Mouse (Mus musculus) lung, adult 2 months (tissue): ENCODE measurements around the gene Ndufa4l2. TPM values are rescaled to one million over a fixed set of nuclear protein-coding genes. Genes with fewer than 3 reads are reported as not detected.

Experiments
- DNase-seq: peaks from one replicate; pipeline ENCODE4 v3.0.0; 2022
- H3K4me1 ChIP-seq: fragments of 200-500 bp; 2 replicates; pipeline ENCODE4 v1.6.1; 2011; ENCODE audit warnings: low read length; ENCODE audit not compliant: control insufficient read depth, insufficient read depth
- H3K4me3 ChIP-seq: fragments of 200-500 bp; replicated peaks from 2 replicates; pipeline ENCODE3; 2011; ENCODE audit warnings: low read depth, mild to moderate bottlenecking, control low read depth, low read length; ENCODE audit errors: extremely low read depth
- CTCF ChIP-seq: fragments of 200-500 bp; IDR thresholded peaks from 2 replicates; pipeline ENCODE4 v1.5.1; 2011; ENCODE audit warnings: mild to moderate bottlenecking, low read length, control low read depth; ENCODE audit not compliant: insufficient read depth
- POLR2A ChIP-seq: fragments of 200-500 bp; IDR thresholded peaks from 2 replicates; pipeline ENCODE4 v1.6.1; 2011; ENCODE audit warnings: low read depth, mild to moderate bottlenecking, control low read depth, low read length, borderline replicate concordance; ENCODE audit errors: extremely low read depth
- WGBS: fragments of 180-500 bp; shearing (Covaris S2); methylation state at CpG from one replicate; pipeline ENCODE4 v1.1.7; 2018; 5-methylcytosine and 5-hydroxymethylcytosine counted together
- polyA plus RNA-seq: library from polyadenylated mRNA; depleted of rRNA; stranded (reverse); fragments of >200 nt; gene quantifications from 2 replicates; pipeline ENCODE4 v1.2.3, GENCODE M21; 2012; rRNA removed

Gene Ndufa4l2
- polyA plus RNA-seq, result 107 and 124 TPM in 2 replicates

DNA sequence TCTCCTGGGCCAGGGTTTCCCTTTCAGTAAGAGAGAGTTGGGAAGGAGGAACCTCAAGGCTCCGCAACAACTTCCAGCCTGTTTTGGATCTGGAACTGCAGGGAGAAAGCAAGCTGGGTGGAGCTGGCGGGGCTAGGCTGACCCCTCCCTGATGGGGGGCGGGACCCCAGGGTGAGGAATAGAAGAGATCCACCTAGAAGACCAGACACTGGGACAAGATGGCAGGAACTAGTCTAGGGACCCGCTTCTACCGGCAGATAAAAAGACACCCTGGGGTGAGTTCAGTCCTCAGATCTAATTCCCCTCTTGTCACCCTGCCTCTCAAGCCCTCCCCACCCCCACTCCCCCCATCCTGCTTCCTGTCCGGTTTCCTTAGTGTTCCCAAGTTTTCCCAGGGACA is at the start of gene Ndufa4l2:
Gene Ndufa4l2, plus strand, starts transcription at position 204 of the 400 bp plus-strand sequence.
- 22% methylated on average over 6 of the region's 6 CpGs for WGBS
- DNase-seq, result no peak
- Histone ChIP-seq H3K4me1 (peaks cover 5% of the 10 kb centered on the region), H3K4me3 (peak within 1 kb of the TSS; percentile 48)
- TF ChIP-seq CTCF (no peak), POLR2A (no peak)

DNA sequence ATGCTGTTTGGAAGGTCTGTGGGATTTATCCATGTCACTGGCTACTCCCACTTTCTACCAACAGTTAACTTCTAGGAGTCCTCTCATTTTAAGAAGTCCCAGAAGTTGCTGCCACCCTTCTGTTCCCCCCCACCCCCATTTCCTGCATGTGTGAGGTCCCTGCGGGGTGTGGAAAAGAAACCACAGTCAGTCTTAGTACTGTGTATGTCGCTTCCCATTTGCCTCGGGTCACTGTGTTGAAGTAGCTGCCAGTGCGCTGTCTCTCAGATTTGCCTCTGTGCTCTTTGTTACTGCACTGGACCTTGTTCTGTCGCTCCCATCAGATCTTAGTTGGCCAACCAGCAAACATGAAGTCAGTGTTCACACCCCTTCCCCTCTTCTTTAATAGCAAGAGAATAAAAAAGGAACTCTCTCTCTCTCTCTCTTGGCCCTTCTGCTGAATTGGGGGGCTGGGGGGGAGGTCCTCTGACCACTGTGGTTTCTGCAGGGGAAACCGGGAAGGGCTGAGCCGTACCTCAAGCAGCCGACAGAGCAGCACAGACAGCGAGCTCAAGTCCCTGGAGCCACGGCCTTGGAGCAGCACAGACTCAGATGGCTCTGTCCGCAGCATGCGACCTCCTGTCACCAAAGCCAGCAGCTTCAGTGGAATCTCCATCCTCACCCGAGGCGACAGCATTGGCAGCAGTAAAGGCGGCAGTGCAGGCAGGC is 43.3 kb upstream of the Ndufa4l2 start:
- TF ChIP-seq CTCF (no peak), POLR2A (no peak)
- no peak for DNase-seq
- H3K4me3 ChIP-seq, result no peak overlapping the region
- H3K4me1 ChIP-seq, result no peaks in the 10 kb centered on the region
- 54% methylated on average over 15 of the region's 15 CpGs for WGBS

DNA sequence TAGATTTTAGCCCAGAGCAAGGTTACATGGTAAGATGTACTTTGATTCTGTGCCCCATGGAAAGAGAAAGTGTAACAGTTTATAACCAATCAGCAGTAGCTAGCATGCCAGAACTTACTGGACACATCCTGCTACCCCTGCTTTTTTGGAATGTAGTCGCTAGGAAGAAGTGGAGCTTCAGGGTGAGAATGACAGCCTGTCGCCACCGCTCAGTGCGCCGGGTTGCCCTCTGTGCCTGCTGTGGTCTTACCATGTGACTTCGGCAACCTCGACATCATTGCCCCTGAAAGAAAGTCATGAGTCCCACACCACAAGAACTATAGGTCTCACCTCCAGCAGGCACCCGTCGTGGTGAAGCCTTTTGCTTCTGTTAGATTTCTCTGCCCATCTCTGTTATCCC is 42.0 kb upstream of the Ndufa4l2 start:
- Histone ChIP-seq H3K4me3 (no peak overlapping the region), H3K4me1 (no peaks in the 10 kb centered on the region)
- DNase-seq, result no peak
- TF ChIP-seq CTCF (no peak), POLR2A (no peak)
- 71% methylated on average over 9 of the region's 9 CpGs for WGBS

DNA sequence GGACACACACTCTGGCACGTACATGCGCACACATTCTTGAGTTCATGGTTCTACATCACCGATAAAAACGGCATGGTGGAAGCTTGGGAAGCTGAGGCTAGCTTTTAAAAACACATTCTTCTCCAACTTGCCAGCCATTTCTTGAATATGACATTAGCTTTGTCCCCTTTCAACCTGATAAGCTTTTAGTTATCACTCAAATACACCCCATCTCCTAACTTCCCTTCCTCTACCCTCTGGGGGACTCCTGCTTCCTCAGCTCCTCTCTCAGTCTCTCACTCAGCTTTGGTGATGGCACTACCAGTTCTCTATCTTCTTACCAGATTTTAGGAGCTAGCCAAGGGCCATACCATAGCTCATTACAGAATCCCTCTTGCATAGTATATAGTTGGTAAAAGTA is 39.6 kb upstream of the Ndufa4l2 start:
- WGBS, result 94% methylated on average over 4 of the region's 4 CpGs
- no peak for TF ChIP-seq POLR2A
- TF ChIP-seq CTCF, result no peak
- no peak for DNase-seq
- Histone ChIP-seq H3K4me3 (no peak overlapping the region), H3K4me1 (no peaks in the 10 kb centered on the region)

DNA sequence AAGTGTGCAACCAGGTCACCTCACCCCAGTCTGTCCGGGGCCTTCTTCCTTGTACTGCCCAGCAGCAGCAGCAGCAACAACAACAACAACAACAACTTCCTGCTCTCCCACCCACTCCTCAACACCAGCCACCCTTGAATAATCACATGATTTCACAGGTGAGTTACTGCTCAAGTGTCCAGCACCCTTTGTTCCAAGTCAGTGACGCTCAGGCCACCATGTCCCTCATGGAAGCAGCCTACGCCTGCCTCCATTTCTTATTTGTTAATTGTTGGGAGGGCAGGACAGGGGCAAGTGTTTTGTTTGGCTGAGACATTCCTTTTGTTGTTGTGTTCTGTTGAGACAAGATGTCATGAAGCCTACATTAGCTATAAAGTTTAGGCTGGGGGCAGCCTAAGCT is 38.2 kb upstream of the Ndufa4l2 start:
- Histone ChIP-seq H3K4me1 (no peaks in the 10 kb centered on the region), H3K4me3 (no peak overlapping the region)
- DNase-seq, result no peak
- WGBS, result 84% methylated on average over 3 of the region's 3 CpGs
- TF ChIP-seq POLR2A (no peak), CTCF (no peak)

DNA sequence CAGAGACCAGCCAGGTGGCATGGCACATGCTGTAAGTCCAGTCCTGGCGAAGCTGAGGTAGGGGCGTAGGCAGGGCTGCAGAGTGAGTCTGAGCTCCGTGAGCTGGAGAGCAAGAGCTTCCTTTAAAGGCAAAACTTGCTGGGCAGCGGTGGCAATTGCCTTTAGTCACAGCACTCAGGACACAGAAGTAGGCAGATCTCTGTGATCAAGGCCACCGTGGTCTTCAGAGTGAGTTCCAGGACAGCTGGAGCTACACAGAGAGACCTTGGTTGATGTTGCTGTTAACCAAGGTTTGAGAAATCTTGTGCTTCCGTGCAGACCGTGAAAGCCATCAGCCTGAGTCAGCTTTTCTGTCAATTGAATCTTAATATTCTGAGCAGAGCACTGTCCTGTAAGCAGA is 37.5 kb upstream of the Ndufa4l2 start:
- Histone ChIP-seq H3K4me1 (no peaks in the 10 kb centered on the region), H3K4me3 (no peak overlapping the region)
- TF ChIP-seq CTCF (no peak), POLR2A (no peak)
- WGBS, result 84% methylated on average over 7 of the region's 7 CpGs
- DNase-seq, result no peak

DNA sequence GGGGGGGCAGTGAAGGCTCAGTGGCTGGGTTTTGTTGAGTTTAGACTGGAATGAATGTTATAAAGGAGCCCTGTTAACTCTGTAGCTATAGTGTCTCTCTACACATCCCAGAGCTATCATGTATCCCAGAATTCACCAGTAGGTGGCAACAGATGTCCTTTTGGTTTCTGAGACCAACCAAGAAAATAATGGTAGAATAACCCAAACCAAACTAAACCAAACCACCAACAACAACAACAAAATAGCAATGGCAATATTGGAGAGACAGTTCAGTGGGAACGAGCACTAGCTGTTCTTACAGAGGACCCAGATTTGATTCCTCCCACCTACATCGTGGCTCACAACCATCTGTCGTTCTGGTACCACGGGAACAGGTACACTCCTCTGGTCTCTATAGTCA is 35.6 kb upstream of the Ndufa4l2 start:
- Histone ChIP-seq H3K4me1 (no peaks in the 10 kb centered on the region), H3K4me3 (no peak overlapping the region)
- 95% methylated on average over 4 of the region's 4 CpGs for WGBS
- no peak for TF ChIP-seq POLR2A
- TF ChIP-seq CTCF, result no peak
- no peak for DNase-seq

DNA sequence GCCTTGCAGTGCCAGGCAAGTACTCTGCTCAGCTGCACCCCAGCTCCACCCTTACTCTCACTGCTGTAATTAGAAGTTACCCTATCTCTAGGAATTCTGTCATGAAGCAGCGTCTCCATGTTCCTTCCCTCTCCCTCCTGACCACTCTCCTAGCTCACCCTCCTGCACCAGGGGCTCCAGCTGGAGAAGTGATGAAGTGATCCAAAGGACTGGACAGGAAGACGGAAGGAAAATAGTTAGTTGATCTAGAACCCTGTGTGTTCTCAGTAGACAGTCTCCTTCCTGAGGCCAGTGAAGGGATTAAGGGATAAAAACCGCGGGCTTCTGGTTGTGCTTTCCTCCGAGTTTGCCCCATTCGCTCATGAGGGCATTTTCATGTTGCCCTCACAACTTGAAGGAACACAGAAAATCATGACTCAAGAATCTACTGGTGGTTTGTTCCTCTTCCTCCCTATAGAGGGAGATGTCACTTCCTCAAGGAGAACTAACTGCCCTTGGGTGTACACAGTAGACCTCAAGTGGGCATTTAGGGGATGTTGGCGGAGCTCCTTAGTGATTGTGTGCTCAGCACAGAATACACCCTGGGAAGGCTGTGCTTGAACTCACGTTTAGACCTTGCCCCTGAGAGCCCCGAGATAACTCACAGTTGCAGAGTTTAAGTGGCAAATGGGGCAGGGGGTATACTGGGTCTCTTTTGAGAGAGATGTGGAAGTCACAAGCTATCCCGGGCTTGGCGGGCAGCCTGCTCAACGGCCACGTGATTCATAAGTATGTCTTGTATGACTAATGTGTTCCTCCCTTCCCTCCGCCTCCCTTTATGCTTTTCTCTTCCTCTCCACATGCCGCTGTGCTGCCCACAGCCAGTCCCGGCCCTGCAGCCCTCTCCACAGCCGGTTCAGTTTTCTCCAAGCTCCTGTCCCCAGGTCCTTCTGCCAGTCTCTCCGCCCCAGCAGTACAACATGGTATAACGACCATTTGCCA is 33.6 kb upstream of the Ndufa4l2 start:
- H3K4me1 ChIP-seq, result no peaks in the 10 kb centered on the region
- TF ChIP-seq CTCF (no peak), POLR2A (no peak)
- no peak overlapping the region for H3K4me3 ChIP-seq
- 49% methylated on average over 19 of the region's 19 CpGs for WGBS
- DNase-seq, result peak; percentile 28

DNA sequence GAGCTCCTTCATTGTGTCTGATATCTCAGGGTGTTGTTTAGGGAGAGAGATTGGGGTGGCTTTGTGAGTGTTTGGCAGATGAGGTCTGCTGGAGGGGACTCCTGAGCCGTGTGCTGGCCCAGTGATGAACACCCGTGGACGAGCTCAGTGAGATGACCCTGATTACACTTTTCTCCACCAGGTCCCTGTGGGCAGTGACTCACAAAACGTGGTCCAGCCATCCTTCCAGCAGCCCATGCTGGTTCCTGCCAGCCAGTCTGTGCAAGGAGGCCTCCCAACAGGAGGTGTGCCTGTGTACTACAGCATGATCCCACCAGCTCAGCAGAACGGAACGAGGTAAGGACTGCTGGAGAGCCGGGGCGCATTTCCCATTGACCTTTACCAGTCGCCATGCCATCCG is 29.5 kb upstream of the Ndufa4l2 start:
- DNase-seq, result no peak
- Histone ChIP-seq H3K4me1 (no peaks in the 10 kb centered on the region), H3K4me3 (no peak overlapping the region)
- 84% methylated on average over 10 of the region's 10 CpGs for WGBS
- no peak for TF ChIP-seq CTCF
- no peak for TF ChIP-seq POLR2A

DNA sequence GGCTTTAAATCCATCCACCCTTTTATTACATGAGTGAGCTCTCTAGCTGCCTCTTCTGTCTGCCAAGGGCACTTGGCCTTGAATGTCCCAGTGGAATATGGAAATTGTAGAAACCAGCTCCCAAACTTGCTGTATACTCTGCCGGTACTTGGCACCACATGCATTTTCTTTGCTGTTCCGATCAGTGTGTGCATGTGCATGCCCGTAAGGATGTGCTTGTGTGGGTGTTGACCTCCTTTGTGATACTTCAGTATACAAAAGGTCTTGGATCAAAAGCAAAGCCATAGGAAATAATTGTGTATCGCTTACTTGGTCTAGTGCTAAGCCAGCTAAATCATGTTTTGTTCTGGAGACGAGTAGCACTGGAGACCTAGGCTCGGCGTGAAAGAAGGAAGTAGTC is 25.9 kb upstream of the Ndufa4l2 start:
- no peak for DNase-seq
- no peak for TF ChIP-seq POLR2A
- no peak for TF ChIP-seq CTCF
- Histone ChIP-seq H3K4me3 (no peak overlapping the region), H3K4me1 (no peaks in the 10 kb centered on the region)
- 79% methylated on average over 7 of the region's 7 CpGs for WGBS
